Mouse (Mus musculus): ENCODE results near the gene Kifc5b. TPM values are rescaled to one million over a fixed set of nuclear protein-coding genes. Genes with fewer than 3 reads are reported as not detected.

Gene Kifc5b
- polyA plus RNA-seq, 1 experiment from 2014 or later = 5.3 TPM

GRCm38 (mm10) chr17:26937883-26938695, 21.2 kb downstream of the Kifc5b start:
- peaks cover 31% of the 10 kb centered on the region for H3K36me3 ChIP-seq
- peak overlapping the region; percentile 64 for H3K4me3 ChIP-seq
- no peaks in the 10 kb centered on the region for H3K27me3 ChIP-seq
- H3K4me2 ChIP-seq = peak overlapping the region; percentile 89
- peak overlapping the region; percentile 87 for H3K27ac ChIP-seq
- 47% methylated on average over 16 of the region's 16 CpGs for WGBS
- peak overlapping the region; percentile 70 for H3K9ac ChIP-seq
- no peaks in the 10 kb centered on the region for H3K9me3 ChIP-seq (replicated peaks)
- no peak for ATAC-seq (replicated peaks; ENCODE audit: insufficient number of reproducible peaks, insufficient read depth, low FRiP score, low read depth)
- H3K4me1 ChIP-seq (replicated peaks) = peaks cover 49% of the 10 kb centered on the region

- H3K27me3 ChIP-seq = no peaks in the 10 kb centered on the region
- H3K36me3 ChIP-seq = peaks cover 31% of the 10 kb centered on the region
- peaks cover 44% of the 10 kb centered on the region for H3K4me1 ChIP-seq (replicated peaks)
- WGBS = under 1% methylated on average over 22 of the region's 22 CpGs
- ATAC-seq (replicated peaks; ENCODE audit: insufficient number of reproducible peaks, insufficient read depth, low FRiP score, low read depth) = no peak
- peak overlapping the region; percentile 89 for H3K4me2 ChIP-seq
- H3K4me3 ChIP-seq = peak overlapping the region; percentile 64
- H3K27ac ChIP-seq = peak overlapping the region; percentile 87
- no peaks in the 10 kb centered on the region for H3K9me3 ChIP-seq (replicated peaks)
- H3K9ac ChIP-seq = peak overlapping the region; percentile 70
Measured at GRCm38 (mm10) chr17:26938731-26939130, 21.8 kb downstream of the Kifc5b start.

- Histone ChIP-seq H3K36me3 (peaks cover 30% of the 10 kb centered on the region), H3K9me3 (replicated peaks) (no peaks in the 10 kb centered on the region), H3K27me3 (no peaks in the 10 kb centered on the region), H3K9ac (peak within 1 kb of the TSS; percentile 82), H3K27ac (peak within 1 kb of the TSS; percentile 97), H3K4me1 (replicated peaks) (peaks cover 38% of the 10 kb centered on the region), H3K4me3 (peak within 1 kb of the TSS; percentile 64), H3K4me2 (peak within 1 kb of the TSS; percentile 89)
- peak; percentile 95 for ATAC-seq (replicated peaks; ENCODE audit: insufficient number of reproducible peaks, insufficient read depth, low FRiP score, low read depth)
- WGBS = 0% methylated on average over 68 of the region's 70 CpGs
Measured at GRCm38 (mm10) chr17:26939178-26939972, 22.5 kb downstream of the Kifc5b start, which contains the start of gene Cuta. Cuta (minus strand) TSS chr17:26939569.

- H3K4me1 ChIP-seq (replicated peaks) = peaks cover 36% of the 10 kb centered on the region
- peak overlapping the region; percentile 97 for H3K27ac ChIP-seq
- ATAC-seq (replicated peaks; ENCODE audit: insufficient number of reproducible peaks, insufficient read depth, low FRiP score, low read depth) = no peak
- H3K4me3 ChIP-seq = peak overlapping the region; percentile 64
- no peaks in the 10 kb centered on the region for H3K9me3 ChIP-seq (replicated peaks)
- 8% methylated on average over 3 of the region's 3 CpGs for WGBS
- H3K36me3 ChIP-seq = peaks cover 24% of the 10 kb centered on the region
- peak overlapping the region; percentile 87 for H3K4me2 ChIP-seq
- H3K27me3 ChIP-seq = no peaks in the 10 kb centered on the region
- H3K9ac ChIP-seq = peak overlapping the region; percentile 82
Measured at GRCm38 (mm10) chr17:26939973-26940300, 23.0 kb downstream of the Kifc5b start.

- Histone ChIP-seq H3K27me3 (no peaks in the 10 kb centered on the region), H3K27ac (peak within 1 kb of the TSS; percentile 97), H3K4me3 (peak within 1 kb of the TSS; percentile 64), H3K4me1 (replicated peaks) (peaks cover 44% of the 10 kb centered on the region), H3K4me2 (peak within 1 kb of the TSS; percentile 87), H3K36me3 (peaks cover 12% of the 10 kb centered on the region; the same call in 1 of the 2 replicates), H3K9me3 (replicated peaks) (no peaks in the 10 kb centered on the region), H3K9ac (peak within 1 kb of the TSS; percentile 82)
- no peak for ATAC-seq (replicated peaks; ENCODE audit: insufficient number of reproducible peaks, insufficient read depth, low FRiP score, low read depth)
- 8% methylated on average over 20 of the region's 24 CpGs for WGBS
Measured at GRCm38 (mm10) chr17:26941031-26941789, 24.3 kb downstream of the Kifc5b start, which contains the start of gene Syngap1. Syngap1 (plus strand) TSS chr17:26941253.

GRCm38 (mm10) chr17:26941841-26942570, 25.1 kb downstream of the Kifc5b start:
- Histone ChIP-seq H3K4me3 (peak overlapping the region; percentile 49), H3K9me3 (replicated peaks) (no peaks in the 10 kb centered on the region), H3K27ac (no peak overlapping the region), H3K9ac (peak overlapping the region; percentile 44; the same call in 1 of the 2 replicates), H3K27me3 (no peaks in the 10 kb centered on the region), H3K4me1 (replicated peaks) (peaks cover 51% of the 10 kb centered on the region), H3K4me2 (peak overlapping the region; percentile 87), H3K36me3 (peaks cover 5% of the 10 kb centered on the region; the same call in 1 of the 2 replicates)
- ATAC-seq (replicated peaks; ENCODE audit: insufficient number of reproducible peaks, insufficient read depth, low FRiP score, low read depth) = no peak
- WGBS = 28% methylated on average over 4 of the region's 4 CpGs

GRCm38 (mm10) chr17:26945824-26946495, 29.1 kb downstream of the Kifc5b start:
- Histone ChIP-seq H3K4me1 (replicated peaks) (peaks cover 44% of the 10 kb centered on the region), H3K9me3 (replicated peaks) (no peaks in the 10 kb centered on the region), H3K4me3 (peak overlapping the region; percentile 49), H3K36me3 (no peaks in the 10 kb centered on the region), H3K9ac (peak overlapping the region; percentile 69), H3K27ac (peak overlapping the region; percentile 72), H3K27me3 (no peaks in the 10 kb centered on the region), H3K4me2 (peak overlapping the region; percentile 73)
- WGBS = 31% methylated on average over 13 of the region's 13 CpGs
- no peak for ATAC-seq (replicated peaks; ENCODE audit: insufficient number of reproducible peaks, insufficient read depth, low FRiP score, low read depth)

- no peaks in the 10 kb centered on the region for H3K9me3 ChIP-seq (replicated peaks)
- ATAC-seq (replicated peaks; ENCODE audit: insufficient number of reproducible peaks, insufficient read depth, low FRiP score, low read depth) = 0 out of 2 replicates have a peak, but pooled peaks have one; percentile 40
- peak overlapping the region; percentile 49 for H3K4me3 ChIP-seq
- H3K36me3 ChIP-seq = no peaks in the 10 kb centered on the region
- 3% methylated on average over 28 of the region's 37 CpGs for WGBS
- H3K27ac ChIP-seq = peak overlapping the region; percentile 72
- H3K9ac ChIP-seq = peak overlapping the region; percentile 69
- H3K4me2 ChIP-seq = peak overlapping the region; percentile 73
- H3K4me1 ChIP-seq (replicated peaks) = peaks cover 46% of the 10 kb centered on the region
- H3K27me3 ChIP-seq = no peaks in the 10 kb centered on the region
Measured at GRCm38 (mm10) chr17:26946567-26946966, 29.7 kb downstream of the Kifc5b start.

GRCm38 (mm10) chr17:26947231-26948100, 30.6 kb downstream of the Kifc5b start:
- peak overlapping the region; percentile 73 for H3K4me2 ChIP-seq
- WGBS = 69% methylated on average over 12 of the region's 12 CpGs

More at GRCm38 (mm10) chr17:26947231-26948100, 30.6 kb downstream of the Kifc5b start:
- Histone ChIP-seq H3K27me3 (no peaks in the 10 kb centered on the region), H3K4me1 (replicated peaks) (peaks cover 52% of the 10 kb centered on the region), H3K9me3 (replicated peaks) (no peaks in the 10 kb centered on the region), H3K4me3 (peak overlapping the region; percentile 49; the same call in 1 of the 2 replicates), H3K27ac (peak overlapping the region; percentile 72), H3K36me3 (no peaks in the 10 kb centered on the region), H3K9ac (0 out of 2 replicates have a peak overlapping the region, but pooled peaks have one; percentile 69)
- no peak for ATAC-seq (replicated peaks; ENCODE audit: insufficient number of reproducible peaks, insufficient read depth, low FRiP score, low read depth)
